Mouse (Mus musculus) cerebellum, adult 9-10 months (tissue): ENCODE data around the gene Ndst2.

Experiments used
- DNase-seq: peaks from one replicate; pipeline ENCODE4 v3.0.0; 2022

Ndst2 gene

DNA sequence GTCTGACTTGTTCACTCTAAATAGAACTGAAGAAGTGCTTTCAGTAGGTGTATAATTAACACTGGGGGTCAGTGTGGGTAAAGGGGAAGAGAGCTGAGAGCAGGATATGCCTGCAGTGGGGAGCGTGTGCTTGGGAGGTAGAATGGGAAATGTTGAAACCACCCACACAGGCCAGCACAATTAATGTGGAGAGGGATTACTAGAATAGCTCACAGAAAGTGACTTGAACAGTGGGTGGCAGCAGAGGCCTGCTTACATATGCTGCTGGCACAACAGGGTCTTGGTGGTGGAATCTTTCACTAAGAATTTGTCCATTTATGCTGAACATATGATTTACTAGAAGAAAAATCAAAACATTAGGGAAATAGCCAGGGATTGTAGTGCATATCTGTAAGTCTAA is 37.4 kb downstream of the Ndst2 start:
- peak; percentile 62 for DNase-seq

DNA sequence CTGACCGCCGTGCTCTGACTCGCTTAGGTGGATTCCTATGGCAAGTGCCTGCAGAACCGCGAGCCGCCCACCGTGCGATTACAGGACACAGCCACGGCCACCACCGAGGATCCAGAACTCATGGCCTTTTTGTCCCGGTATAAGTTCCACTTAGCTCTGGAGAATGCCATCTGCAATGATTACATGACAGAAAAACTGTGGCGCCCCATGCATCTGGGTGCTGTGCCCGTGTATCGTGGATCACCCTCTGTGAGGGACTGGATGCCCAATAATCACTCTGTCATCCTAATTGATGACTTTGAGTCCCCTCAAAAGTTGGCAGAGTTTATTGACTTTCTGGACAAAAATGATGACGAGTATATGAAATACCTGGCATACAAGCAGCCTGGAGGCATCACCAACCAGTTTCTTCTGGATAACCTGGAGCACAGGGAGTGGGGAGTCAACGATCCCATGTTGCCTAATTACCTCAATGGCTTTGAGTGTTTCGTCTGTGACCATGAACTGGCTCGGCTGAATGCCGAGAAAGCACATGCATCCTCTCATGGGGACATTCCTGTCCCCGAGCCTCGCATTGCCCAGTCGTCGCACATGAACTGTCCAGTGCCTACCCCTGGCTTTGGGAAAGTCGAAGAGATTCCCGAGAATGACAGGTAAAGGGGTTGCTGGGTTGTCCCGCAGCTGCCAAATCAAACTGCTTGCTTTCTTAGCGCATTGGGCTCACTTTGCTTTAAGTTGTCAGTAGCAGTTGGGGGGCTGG is 38.4 kb downstream of the Ndst2 start:
- DNase-seq = peak; percentile 69

DNA sequence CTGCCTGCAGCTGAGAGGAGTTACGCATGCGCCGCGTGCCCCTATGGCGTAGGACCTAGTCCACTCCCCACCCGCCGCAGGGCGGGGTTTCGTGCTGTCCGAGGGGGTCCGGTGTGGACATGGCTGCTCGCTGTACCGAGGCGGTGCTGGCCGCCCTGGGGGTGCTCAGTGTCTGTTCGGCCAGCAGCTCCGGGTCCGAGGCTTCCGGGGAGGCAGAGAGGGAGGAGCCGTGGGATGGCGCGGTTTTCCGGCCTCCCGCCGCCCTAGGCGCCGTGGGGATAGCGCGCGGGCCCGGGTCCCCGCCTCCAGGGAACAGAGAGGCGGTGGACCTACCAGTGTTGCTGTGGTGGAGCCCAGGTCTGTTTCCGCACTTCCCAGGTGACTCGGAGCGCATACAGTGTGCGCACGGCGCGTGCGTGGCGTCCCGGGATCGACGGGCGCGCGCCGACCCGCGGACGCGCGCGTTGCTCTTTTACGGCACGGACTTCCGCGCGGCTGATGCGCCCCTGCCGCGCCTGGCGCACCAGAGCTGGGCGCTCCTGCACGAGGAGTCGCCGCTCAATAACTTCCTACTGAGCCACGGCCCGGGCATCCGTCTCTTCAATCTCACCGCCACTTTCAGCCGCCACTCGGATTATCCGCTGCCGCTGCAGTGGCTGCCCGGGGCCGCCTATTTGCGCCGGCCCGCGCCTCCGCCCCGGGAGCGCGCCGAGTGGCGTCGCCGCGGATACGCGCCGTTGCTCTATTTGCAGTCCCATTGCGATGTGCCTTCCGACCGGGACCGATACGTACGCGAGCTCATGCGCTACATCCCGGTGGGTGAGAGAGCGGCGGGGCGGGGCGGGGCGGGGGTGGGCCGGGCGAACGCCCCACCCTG is 39.2 kb downstream of the Ndst2 start, which contains the start of gene Fut11:
Fut11 (plus strand) TSS at position 85 of the 877 bp plus-strand sequence.
- DNase-seq = peak; percentile 91

DNA sequence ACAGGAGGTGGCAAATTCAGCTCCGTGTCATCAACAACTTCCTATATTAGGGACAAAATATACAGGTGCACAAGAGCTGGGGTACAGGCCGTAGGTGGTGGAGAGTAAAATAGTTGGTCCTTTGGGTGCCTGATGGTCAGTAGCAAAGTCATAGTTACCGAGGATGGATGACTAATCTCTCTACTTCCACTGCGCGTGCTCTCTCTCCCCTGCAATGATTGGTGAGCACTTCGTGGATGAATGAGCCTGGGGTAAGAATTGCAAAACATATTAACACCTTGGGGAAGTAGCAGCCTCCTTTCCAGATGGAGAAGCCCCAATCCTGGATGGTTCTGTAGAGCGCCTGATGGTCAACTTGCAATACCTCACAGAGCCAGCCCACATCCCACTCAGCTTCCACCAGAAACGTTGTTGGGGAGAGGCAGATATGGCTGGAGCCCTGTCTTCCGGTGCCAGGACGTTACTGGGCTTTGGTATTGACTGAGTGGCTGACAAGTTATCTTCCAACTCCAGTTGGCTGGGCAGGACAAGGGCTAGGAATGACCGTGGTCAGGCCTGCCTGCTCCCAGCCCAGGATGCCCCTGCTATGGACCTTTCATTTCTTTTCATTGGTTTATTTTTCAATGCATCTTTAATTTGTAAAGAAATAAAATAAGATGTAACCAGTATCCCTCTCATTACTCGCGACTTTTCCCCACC is 40.0 kb downstream of the Ndst2 start:
- DNase-seq = no peak

DNA sequence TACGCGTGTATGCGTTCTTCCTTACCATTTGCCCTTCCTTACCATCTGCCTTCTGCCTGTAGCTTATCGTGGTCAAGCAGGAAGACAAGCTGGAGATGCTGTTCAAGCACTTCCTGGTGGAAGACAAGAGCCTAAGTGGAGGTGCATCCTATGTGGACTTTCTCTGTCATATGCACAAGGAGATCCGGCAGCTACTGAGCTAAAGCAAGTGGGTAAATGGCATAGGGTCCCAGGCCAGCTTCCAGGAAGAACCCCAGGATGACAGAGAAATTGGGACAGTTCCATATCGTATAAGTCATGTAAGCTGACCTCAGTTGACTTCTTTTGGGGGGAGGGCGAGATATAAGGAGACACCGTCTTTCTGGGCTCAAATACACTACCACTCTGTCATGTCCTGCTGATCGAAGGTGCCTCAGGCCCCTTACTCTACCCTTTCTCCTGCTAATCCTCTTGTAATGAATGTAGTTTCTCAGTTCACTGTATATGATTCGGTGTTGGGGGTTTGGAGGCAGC is 40.7 kb downstream of the Ndst2 start:
- DNase-seq = peak; percentile 55

DNA sequence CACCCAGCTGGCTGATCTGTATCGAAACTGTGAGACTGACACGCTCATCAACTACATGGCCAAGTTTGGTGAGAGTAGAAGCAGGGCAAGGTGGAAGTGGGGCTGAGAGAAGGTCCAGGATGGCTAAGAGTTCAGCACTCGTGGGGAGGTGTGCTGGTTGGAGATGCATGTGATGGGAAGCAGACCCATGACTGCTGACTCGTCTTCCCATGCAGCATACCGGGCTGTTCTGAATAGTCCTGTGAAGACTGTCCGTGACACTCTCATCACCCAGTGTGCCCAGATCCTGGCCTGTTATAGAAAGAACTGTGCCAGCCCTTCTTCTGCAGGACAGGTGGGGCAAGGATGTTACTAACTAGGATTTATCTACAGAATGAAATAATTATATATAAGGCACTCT is 42.6 kb downstream of the Ndst2 start:
- DNase-seq = no peak

DNA sequence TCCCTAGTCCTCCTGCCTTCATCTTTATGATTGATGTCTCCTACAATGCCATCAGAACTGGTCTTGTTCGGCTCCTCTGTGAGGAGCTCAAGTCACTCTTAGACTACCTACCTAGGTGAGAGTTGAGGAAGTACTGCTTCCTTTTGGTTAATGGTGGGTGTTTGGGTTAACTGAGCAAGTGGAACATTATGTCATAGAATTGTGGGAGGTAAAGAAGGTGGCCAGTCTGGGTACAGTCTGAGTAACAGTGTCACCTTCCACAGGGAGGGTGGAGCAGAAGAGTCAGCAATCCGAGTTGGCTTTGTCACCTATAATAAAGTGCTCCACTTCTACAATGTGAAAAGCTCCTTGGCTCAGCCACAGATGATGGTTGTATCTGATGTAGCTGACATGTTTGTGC is 45.4 kb downstream of the Ndst2 start:
- DNase-seq = no peak

DNA sequence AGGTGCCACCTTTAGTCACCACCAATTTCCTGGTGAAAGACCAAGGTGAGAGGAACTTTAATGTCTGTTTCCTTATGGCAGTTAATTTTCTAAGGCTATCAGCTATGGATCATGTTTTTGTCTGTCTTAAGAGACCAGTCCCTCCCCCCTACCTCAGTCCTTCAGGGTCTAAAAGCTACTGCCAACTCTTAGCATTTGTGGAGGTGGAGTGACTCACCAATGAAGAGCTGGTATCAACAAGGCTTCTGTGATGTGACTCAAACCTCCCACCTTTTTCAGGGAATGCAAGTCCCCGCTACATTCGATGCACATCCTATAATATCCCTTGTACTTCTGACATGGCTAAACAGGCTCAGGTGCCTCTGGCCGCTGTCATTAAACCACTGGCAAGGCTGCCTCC is 47.8 kb downstream of the Ndst2 start:
- no peak for DNase-seq

DNA sequence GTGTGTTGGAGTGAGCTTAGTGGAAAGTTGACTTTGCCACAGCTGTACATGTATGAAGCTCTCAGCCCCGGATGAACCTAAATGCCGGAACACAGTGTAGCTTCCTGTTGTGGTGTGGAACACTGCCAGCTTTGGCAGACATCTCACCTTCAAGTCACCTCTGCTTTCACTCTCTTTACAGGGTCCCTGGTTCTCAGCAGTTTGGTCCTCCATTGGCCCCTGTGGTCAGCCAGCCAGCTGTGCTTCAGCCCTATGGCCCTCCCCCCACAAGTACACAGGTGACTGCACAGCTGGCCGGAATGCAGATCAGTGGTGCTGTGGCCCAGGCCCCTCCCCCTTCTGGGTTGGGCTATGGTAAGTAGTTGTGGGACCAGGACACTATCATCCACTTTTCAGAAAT is 51.9 kb downstream of the Ndst2 start:
- no peak for DNase-seq

DNA sequence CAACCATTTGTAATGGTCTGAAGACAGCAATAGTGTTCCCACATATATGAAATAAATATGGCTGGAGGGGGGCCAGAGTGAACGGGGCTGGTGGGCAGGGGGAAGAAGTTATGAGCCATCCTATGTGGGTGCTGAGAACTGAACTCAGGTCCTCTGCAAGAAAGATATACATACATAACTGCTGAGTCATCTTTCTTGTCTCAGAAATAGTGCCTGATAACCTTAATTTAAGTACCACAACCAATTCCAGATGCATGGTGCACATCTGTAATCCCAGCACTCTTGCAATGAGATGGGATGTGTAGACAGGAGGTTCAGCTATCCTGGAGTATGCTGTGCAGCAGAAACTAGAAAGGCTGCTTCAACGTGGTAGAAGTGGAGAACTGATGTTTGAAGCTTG is 52.6 kb downstream of the Ndst2 start:
- no peak for DNase-seq

DNA sequence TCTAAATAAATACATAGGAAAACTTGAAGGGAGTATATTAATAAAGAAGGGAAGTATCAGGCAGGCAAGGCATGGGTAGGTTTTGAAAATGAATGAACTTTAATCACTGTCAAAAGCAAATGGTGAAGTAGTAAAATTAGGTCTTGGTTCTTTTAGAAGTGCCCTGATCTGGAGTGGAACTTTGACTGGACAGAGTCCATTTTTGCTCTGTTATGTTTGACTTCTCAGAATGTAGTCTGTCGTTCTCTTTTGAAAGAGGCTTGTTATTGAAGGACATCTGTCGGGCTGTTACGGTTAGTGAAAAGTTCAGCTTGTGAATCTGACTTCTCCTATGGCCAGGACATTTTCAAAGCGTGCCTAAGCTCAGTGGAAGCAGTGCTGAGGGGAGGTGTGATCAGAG is 56.5 kb downstream of the Ndst2 start:
- DNase-seq = no peak

DNA sequence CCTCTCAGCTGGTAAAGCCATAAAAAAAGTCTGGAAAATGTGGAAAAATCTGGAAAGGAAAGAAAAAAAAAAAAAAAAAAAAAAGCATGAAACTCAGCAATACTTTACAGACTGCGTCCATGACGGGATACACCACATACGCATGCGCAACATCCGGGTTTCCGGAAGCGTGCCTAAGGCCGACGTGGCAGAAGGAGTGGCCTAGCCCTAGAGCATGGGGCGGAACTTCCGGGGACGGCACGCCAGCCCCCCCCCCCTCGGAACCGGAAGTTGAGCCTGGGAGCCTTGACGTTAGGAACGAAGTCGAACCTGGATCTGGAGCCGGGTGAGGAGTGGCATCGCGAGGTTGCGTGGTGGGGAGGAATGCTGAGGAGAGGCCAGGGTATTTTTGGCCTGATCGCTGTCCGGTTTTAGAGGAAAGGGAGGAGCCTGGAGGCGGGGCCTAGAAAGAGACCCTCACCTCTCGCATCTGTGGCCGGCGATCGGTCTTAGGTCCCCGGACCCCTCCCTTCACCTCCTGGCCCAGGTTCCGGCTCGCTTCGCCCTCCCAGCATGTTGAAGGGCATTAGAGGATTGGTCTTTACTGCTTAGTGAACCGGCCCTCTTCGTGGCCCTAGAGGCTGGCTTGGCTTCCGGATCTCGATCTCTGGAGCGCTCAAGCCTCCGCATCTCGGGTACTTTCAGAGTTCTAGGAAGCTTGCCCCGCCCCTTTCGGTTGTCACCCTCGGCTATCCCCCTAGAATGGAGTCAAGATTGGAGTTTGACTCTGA is 60.1 kb downstream of the Ndst2 start, which contains the start of gene Sec24c:
Sec24c (plus strand) TSS at position 245 of the 770 bp plus-strand sequence.
- peak; percentile 95 for DNase-seq

DNA sequence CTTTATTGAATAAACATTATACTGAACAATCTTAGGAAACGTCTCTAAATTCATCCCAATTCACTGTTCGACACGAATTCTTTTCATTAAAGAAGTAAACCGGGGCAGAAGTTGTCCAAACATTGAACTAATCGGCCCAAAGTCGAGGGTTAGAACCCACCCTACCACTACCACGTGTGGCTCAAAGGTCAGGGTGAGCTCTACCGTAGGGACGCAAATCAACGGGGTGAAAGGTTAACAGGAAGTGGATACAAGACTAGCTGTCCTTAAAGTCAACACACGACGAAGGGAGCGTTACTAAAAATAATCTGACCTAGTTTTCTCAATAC is 60.7 kb downstream of the Ndst2 start:
- DNase-seq = no peak
